Mouse (Mus musculus) cortical plate, adult 2 months (tissue): ENCODE results near the gene Tff2.

Experiments used
- CTCF ChIP-seq: fragments of 200-500 bp; IDR thresholded peaks from 2 replicates; pipeline ENCODE4 v1.5.1; 2011; ENCODE audit warnings: mild to moderate bottlenecking, control low read depth, low read length; ENCODE audit not compliant: insufficient read depth; ENCODE audit errors: extremely low read depth
- POLR2A ChIP-seq: fragments of 200-500 bp; IDR thresholded peaks from 2 replicates; pipeline ENCODE4 v1.6.1; 2011; ENCODE audit warnings: mild to moderate bottlenecking, low read length, control low read depth; ENCODE audit not compliant: insufficient read depth; ENCODE audit errors: extremely low read depth

- TF ChIP-seq POLR2A (no peak), CTCF (no peak)
These were observed 18.4 kb downstream of the Tff2 start for GRCm38 (mm10) chr17:31125548-31126266.
